Mouse (Mus musculus): ENCODE data around the gene Osbpl11. TPM values are rescaled to one million over a fixed set of nuclear protein-coding genes. Genes with fewer than 3 reads are reported as not detected.
"Not testable (repeated sequence)": the region's sequence is repeated elsewhere in the genome, so short reads cannot be mapped to it uniquely, and the experiment has no call there.

Gene Osbpl11
- polyA plus RNA-seq, 1 experiment: 8.3 TPM

DNA sequence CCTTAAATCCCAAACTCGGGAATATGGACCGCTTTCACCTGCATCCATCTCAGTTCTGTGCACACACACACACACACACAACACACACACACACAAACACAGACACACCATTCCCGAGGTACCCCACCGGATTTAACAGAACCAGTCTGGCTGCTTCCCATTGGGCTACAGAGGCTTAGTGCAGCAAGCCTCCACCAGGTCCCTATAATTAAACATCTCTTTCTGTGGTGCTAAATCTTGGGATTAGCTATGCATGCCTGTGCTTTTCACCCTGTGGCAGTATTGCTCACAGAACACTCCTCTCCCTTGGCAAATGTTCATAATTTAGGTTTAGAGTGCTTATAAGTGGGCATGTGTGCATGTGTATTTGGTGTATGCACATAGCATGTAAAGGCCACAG is 36.7 kb upstream of the Osbpl11 start:
- no peaks in the 10 kb centered on the region for H3K36me3 ChIP-seq (ENCODE audit: control insufficient read depth, insufficient read depth)
- no peak overlapping the region for H3K4me3 ChIP-seq (ENCODE audit: insufficient read depth, poor library complexity, severe bottlenecking)
- no peaks in the 10 kb centered on the region for H3K79me2 ChIP-seq (ENCODE audit: control insufficient read depth, insufficient read depth)
- TF ChIP-seq MAX (IDR thresholded peaks at IDR 0.05): no peak
- no peak for TF ChIP-seq MYOG (IDR thresholded peaks at IDR 0.05; ENCODE audit: control insufficient read depth, extremely low read depth, insufficient read length)
- TF ChIP-seq CEBPB (IDR thresholded peaks at IDR 0.05; ENCODE audit: low read depth): no peak
- no peak for TF ChIP-seq FOSL1 (IDR thresholded peaks at IDR 0.05; ENCODE audit: insufficient read depth, low read length, poor library complexity, severe bottlenecking)
- peaks cover 10% of the 10 kb centered on the region for H3K27me3 ChIP-seq (ENCODE audit: control insufficient read depth, insufficient read depth, insufficient read length)
- H3ac ChIP-seq (ENCODE audit: control insufficient read depth, insufficient read length, low read depth): no peak overlapping the region
- H3K79me3 ChIP-seq (ENCODE audit: low read depth): no peaks in the 10 kb centered on the region

DNA sequence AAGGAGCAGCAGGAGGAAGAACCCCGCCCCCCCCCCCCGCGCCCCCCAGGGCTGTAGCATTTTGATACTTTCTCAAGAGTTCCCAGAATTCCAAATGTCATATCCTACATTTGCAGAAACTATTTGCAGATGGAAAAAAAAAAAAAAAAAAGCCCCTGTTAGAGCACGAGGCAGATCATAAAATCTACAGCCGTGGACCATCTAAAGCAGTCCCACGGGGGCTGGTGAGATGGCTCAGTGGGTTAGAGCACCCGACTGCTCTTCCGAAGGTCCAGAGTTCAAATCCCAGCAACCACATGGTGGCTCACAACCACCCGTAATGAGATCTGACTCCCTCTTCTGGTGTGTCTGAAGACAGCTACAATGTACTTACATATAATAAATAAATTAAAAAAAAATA is 34.0 kb upstream of the Osbpl11 start:
- H3K79me3 ChIP-seq (ENCODE audit: low read depth); H3K27me3 ChIP-seq (ENCODE audit: control insufficient read depth, insufficient read depth, insufficient read length); H3K79me2 ChIP-seq (ENCODE audit: control insufficient read depth, insufficient read depth); H3K36me3 ChIP-seq (ENCODE audit: control insufficient read depth, insufficient read depth); H3ac ChIP-seq (ENCODE audit: control insufficient read depth, insufficient read length, low read depth); H3K4me3 ChIP-seq (ENCODE audit: insufficient read depth, poor library complexity, severe bottlenecking): not testable (repeated sequence)

DNA sequence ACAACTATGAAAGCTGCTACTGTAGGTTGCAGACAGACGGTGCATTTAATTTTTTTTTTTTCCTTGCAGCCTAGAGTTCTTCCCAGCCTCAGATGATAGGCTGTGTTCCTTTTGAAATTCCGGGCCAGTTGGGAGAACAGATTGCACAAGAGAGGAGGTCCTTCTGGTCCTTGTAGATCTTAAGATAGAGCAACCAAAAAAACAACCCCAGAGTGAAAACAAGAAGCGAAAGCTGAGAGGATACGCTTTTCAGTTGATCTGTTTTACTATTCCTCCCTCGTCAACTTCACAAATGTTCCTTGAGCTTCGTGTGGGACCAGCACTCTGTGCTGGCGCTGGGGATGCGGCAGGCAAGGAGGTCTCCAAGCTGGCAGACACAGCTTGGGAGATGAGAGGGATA is 33.3 kb upstream of the Osbpl11 start:
- H3ac ChIP-seq (ENCODE audit: control insufficient read depth, insufficient read length, low read depth): no peak overlapping the region
- H3K4me3 ChIP-seq (ENCODE audit: insufficient read depth, poor library complexity, severe bottlenecking): no peak overlapping the region
- H3K36me3 ChIP-seq (ENCODE audit: control insufficient read depth, insufficient read depth): no peaks in the 10 kb centered on the region
- H3K79me2 ChIP-seq (ENCODE audit: control insufficient read depth, insufficient read depth): no peaks in the 10 kb centered on the region
- H3K79me3 ChIP-seq (ENCODE audit: low read depth): no peaks in the 10 kb centered on the region
- peaks cover 7% of the 10 kb centered on the region for H3K27me3 ChIP-seq (ENCODE audit: control insufficient read depth, insufficient read depth, insufficient read length)
- no peak for TF ChIP-seq MAX (IDR thresholded peaks at IDR 0.05)
- no peak for TF ChIP-seq CTCF (IDR thresholded peaks at IDR 0.05; ENCODE audit: control insufficient read depth, insufficient read depth, insufficient read length)
- no peak for TF ChIP-seq FOSL1 (IDR thresholded peaks at IDR 0.05; ENCODE audit: insufficient read depth, low read length, poor library complexity, severe bottlenecking)
- no peak for TF ChIP-seq MYOG (IDR thresholded peaks at IDR 0.05; ENCODE audit: control insufficient read depth, extremely low read depth, insufficient read length)
- no peak for TF ChIP-seq MYOD1 (IDR thresholded peaks at IDR 0.05; ENCODE audit: control insufficient read depth, insufficient read length, low read depth)
- TF ChIP-seq CEBPB (IDR thresholded peaks at IDR 0.05; ENCODE audit: low read depth): no peak
- no peak for TF ChIP-seq USF1 (IDR thresholded peaks at IDR 0.05; ENCODE audit: low read depth)

DNA sequence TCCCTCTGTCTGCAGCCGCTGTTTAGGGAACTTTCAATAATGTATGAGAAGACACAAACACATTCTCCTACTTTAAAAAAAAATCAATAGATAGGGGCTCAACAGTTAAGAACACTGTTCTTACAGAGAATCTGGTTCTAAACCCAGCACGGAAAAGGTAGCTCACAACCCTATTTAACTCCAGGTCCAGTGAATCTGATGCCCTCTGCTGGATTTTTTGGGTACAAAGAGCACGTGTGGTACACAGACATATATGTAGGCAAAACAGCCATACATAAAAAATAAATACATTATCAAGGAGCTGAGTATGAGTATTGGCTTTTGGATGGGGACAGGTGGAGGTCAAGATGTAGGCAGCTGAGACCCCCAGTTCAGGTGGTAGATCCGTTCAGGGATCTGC is 29.9 kb upstream of the Osbpl11 start:
- H3K36me3 ChIP-seq (ENCODE audit: control insufficient read depth, insufficient read depth): no peaks in the 10 kb centered on the region
- peaks cover 7% of the 10 kb centered on the region for H3K27me3 ChIP-seq (ENCODE audit: control insufficient read depth, insufficient read depth, insufficient read length)
- H3ac ChIP-seq (ENCODE audit: control insufficient read depth, insufficient read length, low read depth): no peak overlapping the region
- H3K79me2 ChIP-seq (ENCODE audit: control insufficient read depth, insufficient read depth): no peaks in the 10 kb centered on the region
- no peak for TF ChIP-seq MYOD1 (IDR thresholded peaks at IDR 0.05; ENCODE audit: control insufficient read depth, insufficient read length, low read depth)
- no peak overlapping the region for H3K4me3 ChIP-seq (ENCODE audit: insufficient read depth, poor library complexity, severe bottlenecking)
- H3K79me3 ChIP-seq (ENCODE audit: low read depth): no peaks in the 10 kb centered on the region

DNA sequence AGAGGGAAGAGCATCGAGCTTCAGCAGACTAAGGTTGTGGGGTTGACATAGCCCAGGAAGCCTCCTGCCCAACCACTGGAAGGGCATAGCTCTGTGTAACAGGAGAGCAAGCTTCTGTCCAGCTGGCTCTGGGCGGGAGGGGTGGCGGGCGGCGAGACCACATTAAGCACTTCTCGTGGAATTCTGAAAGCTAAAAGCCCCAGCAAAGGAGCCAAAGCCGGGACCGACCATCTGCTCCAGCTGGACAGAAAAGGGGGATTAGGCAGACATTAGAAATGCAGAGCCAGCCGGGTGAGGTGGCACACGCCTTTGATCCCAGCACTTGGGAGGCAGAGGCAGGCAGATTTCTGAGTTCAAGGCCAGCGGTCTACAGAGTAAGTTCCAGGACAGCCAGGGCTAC is 26.9 kb upstream of the Osbpl11 start:
- Histone ChIP-seq H3K79me3 (ENCODE audit: low read depth) (no peaks in the 10 kb centered on the region), H3ac (ENCODE audit: control insufficient read depth, insufficient read length, low read depth) (no peak overlapping the region), H3K36me3 (ENCODE audit: control insufficient read depth, insufficient read depth) (no peaks in the 10 kb centered on the region), H3K79me2 (ENCODE audit: control insufficient read depth, insufficient read depth) (no peaks in the 10 kb centered on the region), H3K27me3 (ENCODE audit: control insufficient read depth, insufficient read depth, insufficient read length) (peaks cover 2% of the 10 kb centered on the region), H3K4me3 (ENCODE audit: insufficient read depth, poor library complexity, severe bottlenecking) (no peak overlapping the region)
- TF ChIP-seq MYOG (IDR thresholded peaks at IDR 0.05; ENCODE audit: control insufficient read depth, extremely low read depth, insufficient read length) (no peak), MAX (IDR thresholded peaks at IDR 0.05) (no peak), FOSL1 (IDR thresholded peaks at IDR 0.05; ENCODE audit: insufficient read depth, low read length, poor library complexity, severe bottlenecking) (no peak), MYOD1 (IDR thresholded peaks at IDR 0.05; ENCODE audit: control insufficient read depth, insufficient read length, low read depth) (no peak), CEBPB (IDR thresholded peaks at IDR 0.05; ENCODE audit: low read depth) (no peak), USF1 (IDR thresholded peaks at IDR 0.05; ENCODE audit: low read depth) (no peak), CTCF (IDR thresholded peaks at IDR 0.05; ENCODE audit: control insufficient read depth, insufficient read depth, insufficient read length) (no peak)

DNA sequence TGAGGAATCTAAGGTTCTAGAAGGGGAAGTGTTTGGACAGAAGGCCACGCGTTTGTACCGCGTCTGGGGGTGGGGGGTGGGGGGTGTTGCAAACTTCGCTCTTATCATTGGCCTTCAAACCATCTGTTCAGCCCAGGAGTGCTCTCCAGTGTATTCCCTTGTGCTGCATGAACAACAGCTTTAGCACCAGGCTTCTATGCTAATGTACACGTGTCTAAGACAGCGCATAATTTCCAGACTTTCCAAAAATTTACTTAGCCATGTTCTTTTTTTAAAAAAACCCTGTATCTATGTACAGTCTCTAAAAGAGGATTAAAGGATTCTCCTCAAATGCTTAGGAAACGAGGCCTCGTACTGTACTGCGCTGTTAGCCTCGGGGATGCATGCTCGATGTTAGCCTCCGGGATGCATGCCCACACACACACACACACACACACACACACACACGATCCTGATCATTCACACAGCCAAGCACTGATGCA is 26.2 kb upstream of the Osbpl11 start:
- TF ChIP-seq MAX (IDR thresholded peaks at IDR 0.05) (no peak), USF1 (IDR thresholded peaks at IDR 0.05; ENCODE audit: low read depth) (no peak), FOSL1 (IDR thresholded peaks at IDR 0.05; ENCODE audit: insufficient read depth, low read length, poor library complexity, severe bottlenecking) (no peak), CEBPB (IDR thresholded peaks at IDR 0.05; ENCODE audit: low read depth) (no peak), CTCF (IDR thresholded peaks at IDR 0.05; ENCODE audit: control insufficient read depth, insufficient read depth, insufficient read length) (no peak), MYOD1 (IDR thresholded peaks at IDR 0.05; ENCODE audit: control insufficient read depth, insufficient read length, low read depth) (no peak), MYOG (IDR thresholded peaks at IDR 0.05; ENCODE audit: control insufficient read depth, extremely low read depth, insufficient read length) (no peak)
- Histone ChIP-seq H3K4me3 (ENCODE audit: insufficient read depth, poor library complexity, severe bottlenecking) (no peak overlapping the region), H3K27me3 (ENCODE audit: control insufficient read depth, insufficient read depth, insufficient read length) (no peaks in the 10 kb centered on the region), H3K79me2 (ENCODE audit: control insufficient read depth, insufficient read depth) (no peaks in the 10 kb centered on the region), H3K36me3 (ENCODE audit: control insufficient read depth, insufficient read depth) (no peaks in the 10 kb centered on the region), H3ac (ENCODE audit: control insufficient read depth, insufficient read length, low read depth) (no peak overlapping the region), H3K79me3 (ENCODE audit: low read depth) (no peaks in the 10 kb centered on the region)

Measured in C2C12 (cell line).